Mouse (Mus musculus): ENCODE measurements around the gene Mtmr12. TPM values are rescaled to one million over a fixed set of nuclear protein-coding genes. Genes with fewer than 3 reads are reported as not detected.
"Not testable (repeated sequence)": the region's sequence is repeated elsewhere in the genome, so short reads cannot be mapped to it uniquely, and the experiment has no call there.

The Mtmr12 gene
- polyA plus RNA-seq (2012; rRNA removed) (20.7 and 25.2 TPM in 2 replicates), polyA plus RNA-seq (2014; fragmentation: Nextera tagmentation; extraction: Ambion mirVana) (16.6 and 18.2 TPM in 2 replicates)

GRCm38 (mm10) chr15:12204319-12205159, at the start of gene Mtmr12:
Gene Mtmr12 (plus strand): TSS chr15:12205028.
- H3K27ac ChIP-seq (replicated peaks; ENCODE audit: low read depth, low read length): peak within 1 kb of the TSS; percentile 90
- ATAC-seq (ENCODE audit: low FRiP score, low read depth): peak; percentile 98
- H3K9ac ChIP-seq (ENCODE audit: low read depth, low read length, severe bottlenecking): peak within 1 kb of the TSS; percentile 91
- no peaks in the 10 kb centered on the region for H3K36me3 ChIP-seq (ENCODE audit: control insufficient read depth, insufficient read depth, low read length)
- TF ChIP-seq POLR2A (IDR thresholded peaks at IDR 0.05; ENCODE audit: borderline replicate concordance, extremely low read depth, insufficient read depth, insufficient read length): peak; percentile 61; the same call in 1 of the 2 replicates
- H3K4me3 ChIP-seq (replicated peaks; ENCODE audit: low read length): peak within 1 kb of the TSS; percentile 93
- no peaks in the 10 kb centered on the region for H3K9me3 ChIP-seq (ENCODE audit: control insufficient read depth, low read length)
- peaks cover 20% of the 10 kb centered on the region for H3K4me1 ChIP-seq (ENCODE audit: control insufficient read depth, insufficient read depth, low read length)
- H3K4me2 ChIP-seq (replicated peaks; ENCODE audit: low read depth, low read length, severe bottlenecking): peak within 1 kb of the TSS; percentile 66
- H3K27me3 ChIP-seq (ENCODE audit: control insufficient read depth, insufficient read depth, low read length): no peaks in the 10 kb centered on the region
- peak; percentile 99 for DNase-seq (ENCODE audit: low spot score)
- 1% methylated on average over 37 of the region's 58 CpGs for WGBS

DNA sequence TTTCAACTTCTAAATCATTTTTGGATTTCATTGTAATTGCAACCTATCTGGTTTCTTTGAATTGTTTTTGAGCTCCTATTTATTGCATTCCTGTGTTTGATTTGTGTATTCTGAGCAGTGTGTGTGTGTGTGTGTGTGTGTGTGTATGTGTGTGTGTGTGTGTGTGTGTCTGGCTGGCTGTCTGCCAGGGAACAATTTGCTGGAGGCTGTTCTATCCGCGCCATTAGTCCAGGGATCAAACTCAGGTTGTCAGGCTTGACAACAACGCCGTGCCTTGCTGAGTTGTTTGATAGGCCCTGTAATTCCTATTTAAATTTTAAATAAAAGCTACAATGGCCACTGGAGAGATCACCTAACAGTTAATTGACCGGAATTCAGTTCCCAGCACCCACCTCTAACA, 26.7 kb upstream of the Mtmr12 start:
- DNase-seq (ENCODE audit: low spot score): no peak
- no peak overlapping the region for H3K4me3 ChIP-seq (replicated peaks; ENCODE audit: low read length)
- no peaks in the 10 kb centered on the region for H3K27me3 ChIP-seq (ENCODE audit: control insufficient read depth, insufficient read depth, low read length)
- H3K27ac ChIP-seq (replicated peaks; ENCODE audit: low read depth, low read length): no peak overlapping the region
- no peaks in the 10 kb centered on the region for H3K9me3 ChIP-seq (ENCODE audit: control insufficient read depth, low read length)
- no peak for TF ChIP-seq POLR2A (IDR thresholded peaks at IDR 0.05; ENCODE audit: borderline replicate concordance, extremely low read depth, insufficient read depth, insufficient read length)
- ATAC-seq (ENCODE audit: low FRiP score, low read depth): no peak
- WGBS: 71% methylated on average over 5 of the region's 5 CpGs
- H3K4me2 ChIP-seq (replicated peaks; ENCODE audit: low read depth, low read length, severe bottlenecking): no peak overlapping the region
- H3K36me3 ChIP-seq (ENCODE audit: control insufficient read depth, insufficient read depth, low read length): peaks cover 73% of the 10 kb centered on the region
- no peak overlapping the region for H3K9ac ChIP-seq (ENCODE audit: low read depth, low read length, severe bottlenecking)
- H3K4me1 ChIP-seq (ENCODE audit: control insufficient read depth, insufficient read depth, low read length): no peaks in the 10 kb centered on the region

DNA sequence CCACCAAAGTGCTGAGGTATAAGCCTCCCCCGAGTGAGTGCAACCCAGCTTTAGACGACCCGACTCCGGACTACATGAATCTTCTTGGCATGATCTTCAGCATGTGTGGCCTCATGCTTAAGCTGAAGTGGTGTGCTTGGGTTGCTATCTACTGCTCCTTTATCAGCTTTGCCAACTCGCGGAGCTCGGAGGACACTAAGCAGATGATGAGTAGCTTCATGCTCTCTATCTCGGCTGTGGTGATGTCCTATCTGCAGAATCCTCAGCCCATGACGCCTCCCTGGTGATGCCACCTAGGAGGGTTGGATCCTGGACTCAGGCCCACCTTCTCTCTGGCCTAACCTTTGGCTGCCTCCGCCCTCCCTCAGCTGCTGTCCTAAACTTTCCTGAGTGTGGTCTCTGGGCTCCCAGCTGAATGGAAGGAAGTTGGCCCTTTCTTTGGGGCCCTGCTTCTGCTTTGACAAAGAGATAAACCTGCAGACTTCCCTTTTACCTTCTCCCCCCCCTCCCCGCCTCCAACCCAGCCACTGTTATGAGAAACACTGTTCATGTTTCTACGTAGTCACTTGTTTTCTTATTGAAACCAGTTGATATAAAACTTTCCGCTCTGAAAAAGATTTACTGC, 23.5 kb upstream of the Mtmr12 start:
- not testable (repeated sequence) for H3K27me3 ChIP-seq (ENCODE audit: control insufficient read depth, insufficient read depth, low read length); H3K9ac ChIP-seq (ENCODE audit: low read depth, low read length, severe bottlenecking); DNase-seq (ENCODE audit: low spot score); ATAC-seq (ENCODE audit: low FRiP score, low read depth); H3K4me2 ChIP-seq (replicated peaks; ENCODE audit: low read depth, low read length, severe bottlenecking); H3K4me1 ChIP-seq (ENCODE audit: control insufficient read depth, insufficient read depth, low read length); H3K27ac ChIP-seq (replicated peaks; ENCODE audit: low read depth, low read length); H3K9me3 ChIP-seq (ENCODE audit: control insufficient read depth, low read length); H3K4me3 ChIP-seq (replicated peaks; ENCODE audit: low read length)
- H3K36me3 ChIP-seq (ENCODE audit: control insufficient read depth, insufficient read depth, low read length): peaks cover 67% of the 10 kb centered on the region
- WGBS: 91% methylated on average over 12 of the region's 13 CpGs

DNA sequence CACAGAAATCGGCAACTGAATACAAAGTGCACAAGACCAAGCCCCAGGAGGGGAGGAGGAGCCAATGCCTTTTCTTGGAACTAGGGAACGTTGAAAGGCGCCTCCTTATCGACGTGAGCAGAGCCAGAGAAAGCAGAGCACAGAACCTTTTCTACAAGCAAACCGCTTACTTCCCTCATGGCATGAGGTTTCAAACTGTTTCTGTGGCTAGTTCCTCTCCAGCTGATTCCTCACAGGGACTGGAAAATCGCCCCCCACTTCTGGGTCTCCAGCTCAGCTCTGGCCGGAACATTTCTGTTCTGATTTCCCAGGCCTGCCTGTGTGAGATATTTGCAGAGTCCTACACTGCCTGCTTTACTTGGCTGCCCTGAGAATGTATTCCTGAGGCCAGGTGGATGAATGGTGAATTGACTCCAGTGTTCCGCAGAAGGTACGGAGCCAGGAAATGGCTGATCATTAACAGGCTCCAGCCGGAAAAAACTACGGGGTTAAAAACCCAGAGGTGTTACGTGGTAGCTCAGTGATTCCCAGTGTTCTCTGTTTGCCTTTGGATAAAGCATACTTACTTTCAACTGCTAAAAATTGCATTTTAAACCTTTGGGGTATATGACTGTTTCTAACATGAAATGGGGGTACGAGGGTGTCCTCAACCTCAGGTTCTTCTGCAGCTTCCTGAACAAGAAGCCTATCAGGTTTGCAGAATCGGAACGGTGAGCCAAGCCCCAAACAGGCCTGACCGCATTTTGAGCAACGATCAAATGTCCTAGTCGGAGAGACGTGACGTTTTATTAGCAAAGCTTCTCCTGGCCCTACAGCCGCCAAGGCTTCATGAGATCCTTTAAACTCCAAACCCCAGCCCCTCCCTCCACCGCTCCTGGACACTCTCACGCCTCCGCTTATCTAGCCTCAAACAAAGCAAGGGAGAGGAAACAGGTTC, 10.7 kb upstream of the Mtmr12 start:
- peak overlapping the region; percentile 84 for H3K27ac ChIP-seq (replicated peaks; ENCODE audit: low read depth, low read length)
- no peak overlapping the region; the same call in 1 of the 2 replicates for H3K9ac ChIP-seq (ENCODE audit: low read depth, low read length, severe bottlenecking)
- H3K27me3 ChIP-seq (ENCODE audit: control insufficient read depth, insufficient read depth, low read length): no peaks in the 10 kb centered on the region
- no peak overlapping the region for H3K4me3 ChIP-seq (replicated peaks; ENCODE audit: low read length)
- peaks cover 7% of the 10 kb centered on the region; the same call in 1 of the 2 replicates for H3K36me3 ChIP-seq (ENCODE audit: control insufficient read depth, insufficient read depth, low read length)
- 25% methylated on average over 25 of the region's 25 CpGs for WGBS
- ATAC-seq (ENCODE audit: low FRiP score, low read depth) (peak; percentile 82), DNase-seq (ENCODE audit: low spot score) (peak; percentile 75)
- peak overlapping the region; percentile 28 for H3K4me2 ChIP-seq (replicated peaks; ENCODE audit: low read depth, low read length, severe bottlenecking)
- peaks cover 28% of the 10 kb centered on the region for H3K4me1 ChIP-seq (ENCODE audit: control insufficient read depth, insufficient read depth, low read length)
- no peaks in the 10 kb centered on the region for H3K9me3 ChIP-seq (ENCODE audit: control insufficient read depth, low read length)
- no peak for TF ChIP-seq POLR2A (IDR thresholded peaks at IDR 0.05; ENCODE audit: borderline replicate concordance, extremely low read depth, insufficient read depth, insufficient read length)
